Mouse (Mus musculus): ENCODE data around the gene Lpcat4. TPM values are rescaled to one million over a fixed set of nuclear protein-coding genes. Genes with fewer than 3 reads are reported as not detected.
A peak's percentile ranks its signal among the peaks of the same experiment; 100 is the strongest.

Gene Lpcat4
- polyA plus RNA-seq, 1 experiment: 231 TPM

DNA sequence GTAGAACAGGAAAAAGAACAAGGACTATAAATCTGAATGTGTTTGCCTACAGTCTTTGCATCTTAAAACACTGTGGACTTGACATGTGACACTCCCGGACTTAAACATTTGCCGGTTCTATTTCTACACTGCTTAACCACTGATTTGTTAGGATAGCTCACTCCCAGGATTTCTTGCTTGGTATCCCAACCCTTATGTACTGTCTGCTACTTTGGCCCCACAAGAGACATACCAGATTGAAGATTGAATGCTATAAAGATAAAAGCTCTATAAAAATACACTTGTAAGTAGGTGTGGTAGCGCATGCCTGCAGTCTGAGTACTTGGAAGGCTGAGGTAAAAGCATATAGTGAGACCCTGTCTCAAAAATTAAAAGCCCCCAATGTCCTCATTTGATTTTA, 50.2 kb downstream of the Lpcat4 start:
- H3K27me3 ChIP-seq (ENCODE audit: control insufficient read depth, insufficient read depth, low read length): no peaks in the 10 kb centered on the region
- no peak for DNase-seq
- TF ChIP-seq POLR2A (IDR thresholded peaks at IDR 0.05; ENCODE audit: borderline replicate concordance, insufficient read depth, low read length) (no peak), CTCF (IDR thresholded peaks at IDR 0.05; ENCODE audit: borderline replicate concordance, insufficient read depth, low read depth, low read length) (no peak)
- H3K27ac ChIP-seq (ENCODE audit: insufficient read depth, low read length): no peak overlapping the region
- no peak overlapping the region for H3K4me3 ChIP-seq (replicated peaks; ENCODE audit: insufficient read depth, low read depth, low read length)
- WGBS: 97% methylated on average over 3 of the region's 3 CpGs
- peaks cover 9% of the 10 kb centered on the region; the same call in 1 of the 2 replicates for H3K4me1 ChIP-seq (ENCODE audit: control insufficient read depth, insufficient read depth, low read length)

DNA sequence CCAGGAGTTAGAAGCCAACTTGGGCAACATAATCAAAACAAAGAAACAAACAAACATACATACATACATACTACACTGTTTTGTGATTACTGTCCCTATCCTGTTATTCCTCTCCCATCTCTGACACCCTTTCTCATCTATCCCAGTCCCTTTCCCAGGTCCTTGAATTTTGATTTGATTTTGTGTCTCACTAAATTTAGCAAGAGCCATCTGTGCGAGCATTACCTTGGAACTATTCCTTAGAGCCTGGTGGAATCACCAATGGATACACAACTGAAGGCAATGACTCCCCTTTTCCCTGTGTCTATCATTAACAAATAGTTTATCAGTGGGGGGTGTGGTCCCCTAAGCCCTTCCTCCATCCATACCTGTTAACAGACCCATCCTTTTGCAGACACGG, 53.6 kb downstream of the Lpcat4 start:
- H3K27ac ChIP-seq (ENCODE audit: insufficient read depth, low read length): no peak overlapping the region
- peak in 1 of 2 experiments; percentile 57 for DNase-seq
- no peak overlapping the region for H3K4me3 ChIP-seq (replicated peaks; ENCODE audit: insufficient read depth, low read depth, low read length)
- H3K27me3 ChIP-seq (ENCODE audit: control insufficient read depth, insufficient read depth, low read length): no peaks in the 10 kb centered on the region
- H3K4me1 ChIP-seq (ENCODE audit: control insufficient read depth, insufficient read depth, low read length): peaks cover 9% of the 10 kb centered on the region; the same call in 1 of the 2 replicates
- WGBS: 42% methylated on average over 2 of the region's 2 CpGs
- TF ChIP-seq POLR2A (IDR thresholded peaks at IDR 0.05; ENCODE audit: borderline replicate concordance, insufficient read depth, low read length): no peak
- TF ChIP-seq CTCF (IDR thresholded peaks at IDR 0.05; ENCODE audit: borderline replicate concordance, insufficient read depth, low read depth, low read length): no peak

DNA sequence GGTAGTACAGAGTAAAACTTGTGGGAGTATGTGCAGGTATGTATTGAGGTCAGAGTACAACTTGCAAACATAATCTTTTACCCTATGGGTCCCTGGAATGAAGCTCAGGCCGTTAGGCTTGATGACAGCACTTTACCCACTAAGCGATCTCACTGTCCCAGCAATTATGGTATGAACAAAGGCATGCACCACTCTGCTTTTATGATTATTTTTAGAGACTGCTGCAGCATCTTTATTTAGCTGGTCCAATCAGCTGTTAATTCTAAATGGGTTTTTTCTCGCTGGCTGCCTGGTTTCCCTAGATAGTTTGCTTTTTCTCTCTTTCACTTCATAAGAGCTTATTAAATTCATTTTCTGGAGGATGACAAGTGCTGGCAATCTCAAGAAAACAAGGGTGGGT, 56.9 kb downstream of the Lpcat4 start:
- no peak for DNase-seq
- Histone ChIP-seq H3K4me1 (ENCODE audit: control insufficient read depth, insufficient read depth, low read length) (peaks cover 9% of the 10 kb centered on the region; the same call in 1 of the 2 replicates), H3K4me3 (replicated peaks; ENCODE audit: insufficient read depth, low read depth, low read length) (no peak overlapping the region), H3K27me3 (ENCODE audit: control insufficient read depth, insufficient read depth, low read length) (no peaks in the 10 kb centered on the region), H3K27ac (ENCODE audit: insufficient read depth, low read length) (no peak overlapping the region)
- 81% methylated on average over 3 of the region's 3 CpGs for WGBS
- TF ChIP-seq CTCF (IDR thresholded peaks at IDR 0.05; ENCODE audit: borderline replicate concordance, insufficient read depth, low read depth, low read length) (no peak), POLR2A (IDR thresholded peaks at IDR 0.05; ENCODE audit: borderline replicate concordance, insufficient read depth, low read length) (no peak)

Other genes starting within 250 kb of the Lpcat4 start
- gene Olfr1309, start 249.2 kb upstream of the Lpcat4 start, polyA plus RNA-seq (2012; rRNA removed): not detected in 2 replicates
- not detected in 2 replicates for gene Olfr1310, start 226.8 kb upstream of the Lpcat4 start, polyA plus RNA-seq (2012; rRNA removed)
- not detected in 2 replicates for gene Olfr1311, start 215.1 kb upstream of the Lpcat4 start, polyA plus RNA-seq (2012; rRNA removed)
- not detected in 2 replicates for gene Olfr1312, start 189.2 kb upstream of the Lpcat4 start, polyA plus RNA-seq (2012; rRNA removed)
- gene Olfr1313, start 161.6 kb upstream of the Lpcat4 start, polyA plus RNA-seq (2012; rRNA removed): not detected in 2 replicates
- not detected in 2 replicates for gene Olfr1314, start 142.7 kb upstream of the Lpcat4 start, polyA plus RNA-seq (2012; rRNA removed)
- not detected in 2 replicates for gene Olfr1315-ps1, start 124.0 kb upstream of the Lpcat4 start, polyA plus RNA-seq (2012; rRNA removed)
- not detected in 2 replicates for gene Olfr1316, start 104.5 kb upstream of the Lpcat4 start, polyA plus RNA-seq (2012; rRNA removed)
- not detected in 2 replicates for gene Olfr1317, start 99.1 kb upstream of the Lpcat4 start, polyA plus RNA-seq (2012; rRNA removed)
- gene Olfr1318, start 85.3 kb upstream of the Lpcat4 start, polyA plus RNA-seq (2012; rRNA removed): not detected in 2 replicates
- gene Nutm1, start 19.8 kb downstream of the Lpcat4 start, polyA plus RNA-seq (2012; rRNA removed): not detected in 2 replicates
- 99.7 and 104 TPM in 2 replicates for gene Nop10, start 22.5 kb downstream of the Lpcat4 start, polyA plus RNA-seq (2012; rRNA removed)
- gene Slc12a6, start 26.4 kb downstream of the Lpcat4 start, polyA plus RNA-seq (2012; rRNA removed): 96.9 and 98.7 TPM in 2 replicates
- gene Gm21985, start 26.8 kb downstream of the Lpcat4 start, polyA plus RNA-seq (2012; rRNA removed): 0.19 TPM in 1 of 2 replicates, not detected in the other
- gene Emc4, start 128.6 kb downstream of the Lpcat4 start, polyA plus RNA-seq (2012; rRNA removed): 249 and 256 TPM in 2 replicates
- gene Katnbl1, start 139.7 kb downstream of the Lpcat4 start, polyA plus RNA-seq (2012; rRNA removed): 10.7 and 11.3 TPM in 2 replicates
- gene Emc7, start 215.5 kb downstream of the Lpcat4 start, polyA plus RNA-seq (2012; rRNA removed): 40.4 and 41.3 TPM in 2 replicates
- gene Chrm5, start 241.3 kb downstream of the Lpcat4 start, polyA plus RNA-seq (2012; rRNA removed): 0.16 and 0.41 TPM in 2 replicates